Mouse (Mus musculus) small intestine, adult 2 months (tissue): ENCODE measurements around the gene Wdr54.

Experiments used
- CTCF ChIP-seq: fragments of 200-500 bp; IDR thresholded peaks from 2 replicates; pipeline ENCODE4 v1.5.1; 2012; ENCODE audit warnings: low read depth, mild to moderate bottlenecking, control low read depth, inconsistent platforms, low read length, moderate library complexity, mixed read lengths; ENCODE audit not compliant: insufficient replicate concordance, insufficient read length; ENCODE audit errors: extremely low read depth
- POLR2A ChIP-seq: fragments of 200-500 bp; IDR thresholded peaks from 2 replicates; pipeline ENCODE4 v1.6.1; 2012; ENCODE audit warnings: low read depth, mild to moderate bottlenecking, control low read depth, inconsistent platforms, low read length, moderate library complexity

- TF ChIP-seq CTCF (no peak), POLR2A (no peak)
Measured at GRCm38 (mm10) chr6:83153038-83153437, 3.2 kb downstream of the Wdr54 start.
